Mouse (Mus musculus) forebrain, embryonic 16.5 days (tissue): ENCODE measurements at regions not wholly inside any gene's neighbourhood (a gene's known extent, or its start where the extent isn't known, plus 50 kb on each side); places are given as distances from the start of the nearest gene placed in this dataset.
A peak's percentile ranks its signal among the peaks of the same experiment; 100 is the strongest.

Experiments
- ATAC-seq: fragments of 200-750 bp; cut with Nextera tagmentation; 2 replicates; pipeline ENCODE4 v1.8.0; 2017; ENCODE audit warnings: mild to moderate bottlenecking, moderate library complexity
- H3K27ac ChIP-seq: fragments of 300-500 bp; sonication (generic); 2 replicates; pipeline ENCODE4 v1.5.1; 2014; ENCODE audit warnings: low read length, control low read depth
- H3K27me3 ChIP-seq: fragments of 300-500 bp; sonication (generic); replicated peaks from 2 replicates; pipeline ENCODE4 v1.6.1; 2014; ENCODE audit warnings: low read length; ENCODE audit not compliant: control insufficient read depth, insufficient read depth
- H3K36me3 ChIP-seq: fragments of 300-500 bp; sonication (generic); 2 replicates; pipeline ENCODE4 v1.6.1; 2014; ENCODE audit not compliant: control insufficient read depth, insufficient read depth
- H3K4me1 ChIP-seq: fragments of 300-500 bp; sonication (generic); replicated peaks from 2 replicates; pipeline ENCODE4 v1.6.1; 2014; ENCODE audit warnings: low read length; ENCODE audit not compliant: control insufficient read depth, insufficient read depth
- H3K4me2 ChIP-seq: fragments of 300-500 bp; sonication (generic); 2 replicates; pipeline ENCODE4 v1.6.1; 2014; ENCODE audit warnings: mild to moderate bottlenecking, low read length, control low read depth
- H3K4me3 ChIP-seq: fragments of 300-500 bp; sonication (generic); replicated peaks from 2 replicates; pipeline ENCODE4 v1.5.1; 2014; ENCODE audit warnings: mild to moderate bottlenecking, low read length, control low read depth
- H3K9ac ChIP-seq: fragments of 300-500 bp; sonication (generic); replicated peaks from 2 replicates; pipeline ENCODE4 v1.6.1; 2014; ENCODE audit warnings: low read depth, low read length, control low read depth
- H3K9me3 ChIP-seq: fragments of 300-500 bp; sonication (generic); 2 replicates; pipeline ENCODE4 v1.6.1; 2016; ENCODE audit warnings: low read length; ENCODE audit not compliant: control insufficient read depth
- WGBS: fragments of 180-500 bp; shearing (Covaris S2); extraction: QIAGEN DNeasy Blood & Tissue Kit; methylation state at CpG from one replicate; pipeline ENCODE4 v1.1.7; 2014; 5-methylcytosine and 5-hydroxymethylcytosine counted together

GRCm38 (mm10) chr2:9423534-9423933 lies 457.5 kb upstream of the 4930412O13Rik start:
- no peak for ATAC-seq
- WGBS, result 12% methylated on average over 7 of the region's 7 CpGs
- no peaks in the 10 kb centered on the region for H3K27me3 ChIP-seq
- H3K4me2 ChIP-seq, result no peak overlapping the region
- H3K27ac ChIP-seq, result no peak overlapping the region
- no peaks in the 10 kb centered on the region for H3K9me3 ChIP-seq
- H3K9ac ChIP-seq, result no peak overlapping the region
- H3K4me1 ChIP-seq, result no peaks in the 10 kb centered on the region
- H3K4me3 ChIP-seq, result no peak overlapping the region
- H3K36me3 ChIP-seq, result no peaks in the 10 kb centered on the region

DNA sequence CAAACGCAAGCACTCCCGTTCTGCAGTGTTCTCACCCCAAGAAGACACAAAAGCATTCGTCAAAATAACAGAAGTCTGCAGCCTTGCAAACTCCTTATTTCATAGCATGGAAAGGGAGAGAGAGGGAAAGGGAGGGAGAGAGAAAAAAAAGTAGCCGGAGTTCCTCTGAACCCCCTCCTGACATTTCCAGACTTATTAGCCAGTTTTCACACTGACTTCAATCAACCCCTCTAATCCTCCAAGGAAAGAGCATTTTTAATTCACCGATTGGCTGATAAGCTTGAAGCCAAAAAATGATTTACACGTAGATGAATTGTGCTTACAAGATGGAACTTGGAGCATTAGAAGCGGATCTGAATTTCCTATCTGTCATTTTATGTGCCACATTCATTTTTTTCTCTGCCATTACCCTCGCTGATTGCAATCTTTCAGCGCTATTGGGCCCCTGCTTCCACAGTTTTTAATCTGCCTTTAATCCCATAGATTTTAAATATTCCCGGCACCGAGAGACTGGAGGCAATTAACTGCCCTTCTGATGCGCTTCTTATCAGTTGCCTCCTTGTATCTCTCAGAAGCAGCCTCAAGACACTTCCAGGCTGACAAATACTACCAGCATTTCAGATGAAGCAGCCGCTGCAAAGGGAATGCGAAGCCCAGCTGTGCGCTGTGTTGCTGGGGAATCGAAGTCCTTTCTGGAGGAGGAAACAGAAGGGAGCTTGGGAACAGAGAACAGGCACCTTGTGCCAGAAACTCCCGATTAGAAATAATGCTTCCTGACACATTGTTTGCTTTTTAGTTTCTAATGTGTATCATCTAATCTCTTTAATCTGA lies 447.7 kb upstream of the 4930412O13Rik start:
- H3K9me3 ChIP-seq, result no peaks in the 10 kb centered on the region
- H3K36me3 ChIP-seq, result no peaks in the 10 kb centered on the region
- WGBS, result 26% methylated on average over 17 of the region's 17 CpGs
- no peak overlapping the region for H3K4me3 ChIP-seq
- no peak overlapping the region for H3K27ac ChIP-seq
- no peak for ATAC-seq
- peak overlapping the region; percentile 7 for H3K4me2 ChIP-seq
- no peaks in the 10 kb centered on the region for H3K27me3 ChIP-seq
- H3K9ac ChIP-seq, result no peak overlapping the region
- no peaks in the 10 kb centered on the region for H3K4me1 ChIP-seq

GRCm38 (mm10) chr2:9435155-9435872 lies 445.7 kb upstream of the 4930412O13Rik start:
- H3K27me3 ChIP-seq, result no peaks in the 10 kb centered on the region
- H3K36me3 ChIP-seq, result no peaks in the 10 kb centered on the region
- H3K4me2 ChIP-seq, result no peak overlapping the region
- H3K9me3 ChIP-seq, result no peaks in the 10 kb centered on the region
- H3K4me3 ChIP-seq, result no peak overlapping the region
- no peaks in the 10 kb centered on the region for H3K4me1 ChIP-seq
- no peak for ATAC-seq
- 50% methylated on average over 9 of the region's 9 CpGs for WGBS
- no peak overlapping the region for H3K27ac ChIP-seq
- H3K9ac ChIP-seq, result no peak overlapping the region

DNA sequence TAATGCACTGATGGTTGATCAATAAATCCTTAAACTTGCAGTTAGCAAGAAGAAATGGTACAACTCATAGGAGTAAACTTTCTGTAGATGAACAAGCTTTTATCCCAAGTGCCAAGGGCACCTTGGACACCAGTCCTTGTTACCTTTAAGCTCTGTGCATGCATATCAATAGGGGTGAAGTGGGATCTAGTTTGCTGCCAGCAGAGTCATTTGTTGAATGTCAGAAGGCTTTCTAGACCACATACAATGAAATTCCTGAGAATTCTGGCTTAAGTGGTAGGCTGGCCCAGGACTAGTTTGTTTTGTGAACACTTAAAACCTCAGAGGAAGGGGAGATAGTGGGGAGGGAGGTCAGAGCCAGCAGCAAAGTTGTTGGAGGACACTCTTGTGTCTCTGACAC lies 437.9 kb upstream of the 4930412O13Rik start:
- Histone ChIP-seq H3K4me3 (no peak overlapping the region), H3K4me1 (no peaks in the 10 kb centered on the region), H3K4me2 (no peak overlapping the region)

GRCm38 (mm10) chr2:9445826-9446225 lies 435.2 kb upstream of the 4930412O13Rik start:
- Histone ChIP-seq H3K9ac (no peak overlapping the region), H3K36me3 (no peaks in the 10 kb centered on the region), H3K27me3 (no peaks in the 10 kb centered on the region), H3K27ac (no peak overlapping the region), H3K4me2 (no peak overlapping the region), H3K9me3 (no peaks in the 10 kb centered on the region), H3K4me1 (no peaks in the 10 kb centered on the region), H3K4me3 (no peak overlapping the region)
- ATAC-seq, result no peak
- WGBS, result 89% methylated on average over 1 of the region's 1 CpGs

More for the DNA sequence above, 437.9 kb upstream of the 4930412O13Rik start:
- H3K9me3 ChIP-seq, result no peaks in the 10 kb centered on the region
- H3K36me3 ChIP-seq, result no peaks in the 10 kb centered on the region
- no peak overlapping the region for H3K9ac ChIP-seq
- no peak overlapping the region for H3K27ac ChIP-seq
- no peaks in the 10 kb centered on the region for H3K27me3 ChIP-seq
- ATAC-seq, result no peak

- Histone ChIP-seq H3K4me2 (no peak overlapping the region), H3K27ac (no peak overlapping the region)
Observed at GRCm38 (mm10) chr2:9464413-9464812, 416.6 kb upstream of the 4930412O13Rik start.

GRCm38 (mm10) chr2:9464818-9465217 lies 416.2 kb upstream of the 4930412O13Rik start:
- no peaks in the 10 kb centered on the region for H3K4me1 ChIP-seq
- 63% methylated on average over 5 of the region's 5 CpGs for WGBS
- H3K4me3 ChIP-seq, result no peak overlapping the region
- no peaks in the 10 kb centered on the region for H3K36me3 ChIP-seq
- no peak overlapping the region for H3K27ac ChIP-seq
- H3K9ac ChIP-seq, result no peak overlapping the region
- H3K4me2 ChIP-seq, result no peak overlapping the region
- H3K9me3 ChIP-seq, result no peaks in the 10 kb centered on the region
- peak; percentile 69 for ATAC-seq
- H3K27me3 ChIP-seq, result no peaks in the 10 kb centered on the region

More at GRCm38 (mm10) chr2:9464413-9464812, 416.6 kb upstream of the 4930412O13Rik start:
- no peaks in the 10 kb centered on the region for H3K4me1 ChIP-seq
- no peaks in the 10 kb centered on the region for H3K9me3 ChIP-seq
- no peak overlapping the region for H3K9ac ChIP-seq
- no peak for ATAC-seq
- H3K27me3 ChIP-seq, result no peaks in the 10 kb centered on the region
- 74% methylated on average over 4 of the region's 4 CpGs for WGBS
- no peak overlapping the region for H3K4me3 ChIP-seq
- H3K36me3 ChIP-seq, result no peaks in the 10 kb centered on the region

DNA sequence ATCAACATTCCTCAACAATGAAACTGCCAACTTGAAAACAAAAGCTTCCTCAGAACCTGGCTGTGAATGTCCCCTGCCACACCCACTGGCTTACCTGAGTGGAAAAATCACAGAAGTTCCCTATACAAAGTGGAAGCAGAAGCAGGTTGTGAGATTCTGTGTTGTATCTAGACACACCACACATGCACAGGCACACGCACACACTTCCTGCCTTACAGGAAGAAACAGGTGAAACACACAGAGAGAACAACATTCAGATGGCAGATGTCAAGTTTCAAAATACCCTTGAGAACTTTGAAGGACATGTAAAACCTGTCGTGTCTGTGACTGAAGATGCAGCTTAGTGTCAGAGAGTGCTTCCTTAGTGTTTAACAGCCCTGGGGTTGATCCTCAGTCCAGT lies 413.5 kb upstream of the 4930412O13Rik start:
- Histone ChIP-seq H3K36me3 (no peaks in the 10 kb centered on the region), H3K27me3 (no peaks in the 10 kb centered on the region), H3K9me3 (no peaks in the 10 kb centered on the region), H3K9ac (no peak overlapping the region), H3K4me2 (no peak overlapping the region), H3K27ac (no peak overlapping the region), H3K4me1 (no peaks in the 10 kb centered on the region), H3K4me3 (no peak overlapping the region)
- no peak for ATAC-seq
- 94% methylated on average over 2 of the region's 2 CpGs for WGBS

GRCm38 (mm10) chr2:9468651-9469050 lies 412.4 kb upstream of the 4930412O13Rik start:
- H3K4me2 ChIP-seq, result no peak overlapping the region
- no peak overlapping the region for H3K4me3 ChIP-seq
- ATAC-seq, result no peak
- 62% methylated on average over 3 of the region's 3 CpGs for whole genome bisulfite sequencing
- H3K36me3 ChIP-seq, result no peaks in the 10 kb centered on the region
- no peak overlapping the region for H3K27ac ChIP-seq
- H3K27me3 ChIP-seq, result no peaks in the 10 kb centered on the region
- H3K9ac ChIP-seq, result no peak overlapping the region
- H3K9me3 ChIP-seq, result no peaks in the 10 kb centered on the region
- no peaks in the 10 kb centered on the region for H3K4me1 ChIP-seq
